Mouse (Mus musculus) kidney, adult 11 months (tissue): ENCODE results near the gene B4galt1.
A peak's percentile ranks its signal among the peaks of the same experiment; 100 is the strongest.

Source experiments
- DNase-seq: peaks from one replicate; pipeline ENCODE4 v3.0.0; 2022

Gene B4galt1

DNA sequence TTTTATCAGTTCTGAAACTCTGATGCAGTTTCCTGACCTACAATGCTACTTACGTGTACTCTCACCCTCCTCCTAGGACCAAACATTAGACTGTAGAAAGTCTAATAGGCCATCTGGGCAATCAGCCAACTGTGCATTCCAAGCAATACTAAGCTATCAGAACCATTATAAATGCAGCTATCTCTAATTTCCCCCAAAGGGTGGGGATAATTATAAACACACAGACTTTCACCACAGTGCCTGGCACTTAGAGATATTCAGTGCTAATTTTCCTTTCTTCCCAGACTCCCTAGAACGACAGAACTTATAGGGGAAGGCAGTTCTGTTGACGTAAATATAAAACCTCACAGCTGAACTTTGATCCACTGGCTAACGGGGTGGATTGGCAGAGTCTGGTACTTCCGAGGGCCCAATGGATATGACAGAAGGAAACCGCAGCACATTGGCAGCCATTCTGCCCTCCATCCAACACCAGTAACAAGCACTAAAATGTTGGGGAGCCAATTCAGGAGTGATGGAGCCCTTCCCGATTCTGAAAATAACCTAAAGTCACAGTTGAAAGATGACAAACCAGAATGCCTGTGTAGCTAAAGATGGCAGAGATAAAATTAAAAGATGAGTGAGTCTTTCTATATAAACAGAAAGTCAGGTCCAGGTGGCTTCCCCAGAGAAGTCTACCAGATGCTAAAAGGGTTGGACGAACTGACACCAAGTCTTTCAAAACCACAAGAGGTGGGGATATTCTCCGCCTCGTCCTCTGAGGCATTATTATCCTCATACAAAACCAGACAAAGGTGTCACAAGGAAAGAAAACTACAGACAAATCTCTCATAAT lies 16.1 kb downstream of the B4galt1 start:
- DNase-seq, result peak; percentile 55

DNA sequence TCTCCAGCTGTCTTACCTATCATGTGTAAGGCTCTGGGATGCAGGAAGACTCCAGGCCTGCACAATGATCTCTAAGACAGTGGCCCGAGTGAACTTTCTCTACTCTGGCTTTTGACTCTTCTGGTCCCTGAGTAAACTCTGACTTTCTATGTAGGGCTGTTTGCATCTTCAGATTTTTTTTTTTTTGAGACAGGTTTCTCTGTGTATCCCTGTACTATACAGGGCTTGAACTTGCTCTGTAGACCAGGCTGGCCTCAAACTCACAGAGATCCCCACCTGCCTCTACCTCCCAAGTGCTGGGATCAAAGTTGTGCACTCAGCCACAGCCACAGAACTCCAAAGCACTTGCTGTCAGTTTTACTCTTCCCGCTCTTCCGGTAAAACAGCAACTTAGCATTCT lies 16.8 kb downstream of the B4galt1 start:
- DNase-seq, result no peak

DNA sequence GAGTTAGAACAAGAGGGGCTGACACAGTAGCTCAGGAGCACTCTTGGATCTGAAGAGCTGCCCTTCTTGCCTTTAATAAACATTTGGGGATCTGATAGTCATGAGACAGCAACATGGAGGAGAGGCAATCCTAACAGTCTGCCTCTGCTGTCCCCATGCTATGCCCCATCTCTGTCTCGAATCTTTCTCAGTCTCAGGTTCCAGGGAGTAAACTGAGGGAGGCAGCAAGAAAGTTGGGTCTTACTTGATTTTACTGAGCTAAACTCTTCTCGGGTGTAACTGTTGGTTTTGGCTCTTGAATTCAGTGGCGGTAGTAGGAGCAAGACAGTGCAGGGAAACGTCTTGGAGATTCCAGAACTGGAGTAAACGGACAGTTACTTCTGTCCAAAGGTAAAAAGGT lies 18.9 kb downstream of the B4galt1 start:
- no peak for DNase-seq

DNA sequence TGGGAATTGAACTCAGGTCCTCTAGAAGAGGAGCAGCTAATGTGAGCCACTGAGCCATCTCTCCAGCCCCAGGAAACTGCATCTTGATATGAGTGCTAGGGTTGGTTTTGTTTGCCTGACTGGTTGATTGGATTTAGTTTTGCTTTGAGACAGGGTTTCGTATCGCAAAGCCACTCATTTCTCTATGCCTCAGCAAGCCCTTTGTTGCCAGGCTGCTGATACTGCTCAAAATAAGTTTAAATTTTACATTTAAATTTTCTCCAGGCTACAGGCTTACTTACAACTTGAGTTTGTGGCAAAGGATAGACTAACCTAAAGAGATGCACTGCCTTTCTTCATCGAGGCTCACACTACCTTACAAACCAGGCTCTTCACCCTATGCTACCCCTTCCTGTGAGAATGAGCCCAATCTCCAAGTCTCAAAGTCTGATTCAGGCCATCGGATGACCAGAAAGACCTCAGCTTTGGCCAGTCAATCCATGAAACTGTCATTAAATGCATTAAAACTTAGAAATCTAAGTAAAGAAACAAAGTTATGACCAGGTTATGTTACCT lies 19.5 kb downstream of the B4galt1 start:
- no peak for DNase-seq

DNA sequence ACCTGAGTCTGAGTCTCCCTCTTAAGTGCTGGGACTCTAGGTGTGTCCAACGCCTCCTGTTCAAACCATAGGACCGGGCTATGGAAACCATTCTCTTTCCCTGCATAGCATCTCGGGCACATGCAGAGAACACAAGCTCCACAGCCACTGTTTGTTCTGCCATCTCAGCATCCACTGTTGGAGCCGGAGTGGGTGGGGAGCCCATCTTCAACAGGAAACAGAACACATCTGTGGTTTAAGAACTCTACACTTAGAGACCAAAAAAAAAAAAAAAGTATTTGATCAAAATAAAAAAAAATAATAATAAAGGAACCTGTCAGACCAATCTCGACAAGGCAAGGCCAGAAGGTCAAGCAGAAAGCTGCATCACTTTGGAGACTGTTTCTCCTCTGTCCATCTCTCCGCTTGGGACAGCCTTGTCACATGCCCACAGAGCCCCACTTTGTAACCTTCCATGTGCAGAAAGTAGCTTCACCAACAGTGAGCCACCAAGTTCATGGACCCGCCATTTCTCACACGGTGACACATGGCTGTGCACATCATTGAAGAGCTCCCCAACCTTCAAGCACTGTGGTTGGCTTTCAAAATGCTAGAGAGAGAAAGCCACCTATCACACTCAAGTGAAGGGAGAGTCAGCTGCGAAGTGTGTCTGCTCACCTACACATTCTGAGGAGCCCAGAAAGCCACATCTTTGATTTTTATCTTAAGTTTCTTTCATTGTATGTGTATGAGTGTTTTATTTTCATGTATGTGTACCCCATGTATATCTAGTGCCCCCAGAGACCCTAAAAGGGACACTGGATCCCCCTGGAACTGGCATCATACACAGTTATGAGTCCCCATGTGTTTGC lies 20.2 kb downstream of the B4galt1 start:
- DNase-seq, result no peak

DNA sequence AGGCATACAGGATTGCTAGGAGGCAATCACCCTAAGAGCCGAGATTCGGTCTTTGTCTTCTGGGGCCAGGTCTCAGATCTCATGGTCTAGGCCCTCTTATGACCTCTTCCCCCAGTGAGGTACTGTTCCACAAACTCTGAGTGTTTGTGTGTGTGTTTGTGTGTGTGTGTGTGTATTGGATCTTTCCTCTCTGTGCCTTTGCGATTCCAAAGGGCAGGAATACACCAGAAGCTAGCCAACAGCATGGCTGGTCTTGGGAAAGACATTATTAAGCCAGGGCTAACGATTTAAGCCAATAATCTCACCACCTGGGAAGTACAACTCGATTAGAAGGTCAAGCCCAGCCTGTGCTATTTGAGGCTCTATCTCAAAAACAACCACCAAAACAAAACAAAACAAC lies 23.3 kb downstream of the B4galt1 start:
- no peak for DNase-seq

DNA sequence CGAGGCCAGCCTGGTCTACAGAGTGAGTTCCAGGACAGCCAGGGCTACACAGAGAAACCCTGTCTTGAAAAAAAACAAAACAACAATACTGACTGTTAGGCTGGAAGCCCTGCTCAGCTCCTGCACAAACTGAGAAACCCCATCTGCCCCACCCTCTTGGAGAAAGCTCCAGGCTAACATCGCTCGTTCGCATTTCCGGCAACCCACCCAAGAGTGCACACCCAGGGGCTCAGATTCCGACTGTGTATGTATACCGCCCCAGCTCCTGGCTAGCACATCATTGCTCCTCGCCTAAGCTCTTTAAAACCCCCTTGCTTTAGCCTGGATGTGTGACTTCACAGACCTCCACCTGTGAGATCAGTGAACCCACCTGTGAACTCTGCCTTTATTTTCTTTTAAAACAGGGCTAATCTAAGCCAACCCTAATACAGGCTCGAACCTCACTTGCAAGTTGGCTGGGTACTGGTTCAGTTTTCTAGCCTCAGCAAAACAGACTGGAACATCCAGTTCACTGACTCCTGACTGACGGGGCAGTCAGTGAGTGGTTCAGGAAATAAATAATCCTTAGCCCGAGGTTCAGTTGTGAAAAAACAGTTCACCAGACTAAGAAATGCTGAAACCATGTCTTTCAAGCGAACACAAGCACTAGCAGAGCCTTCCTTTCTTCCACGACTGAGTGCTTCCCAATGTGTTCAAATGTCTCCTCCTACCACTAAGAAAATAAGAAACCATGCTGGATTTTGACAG lies 24.0 kb downstream of the B4galt1 start:
- peak; percentile 47 for DNase-seq

DNA sequence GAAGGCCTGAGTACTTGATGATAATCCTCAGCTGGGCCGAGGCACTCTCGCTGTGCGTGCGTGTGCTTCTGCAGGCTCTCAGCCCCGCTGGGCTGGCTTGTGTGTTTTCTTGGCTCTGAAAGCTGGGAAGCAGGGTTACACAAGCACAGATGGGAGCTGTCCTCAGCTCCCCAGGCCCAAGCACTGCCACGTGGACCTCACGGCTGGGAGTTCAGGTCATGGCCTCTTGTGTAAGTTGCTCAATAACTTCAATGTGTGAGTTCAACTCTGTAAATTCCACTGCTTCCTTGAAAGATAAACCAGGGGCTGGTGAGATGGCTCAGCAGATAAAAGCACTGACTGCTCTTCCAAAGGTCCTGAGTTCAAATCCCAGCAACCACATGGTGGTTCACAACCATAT lies 24.9 kb downstream of the B4galt1 start:
- peak; percentile 90 for DNase-seq

DNA sequence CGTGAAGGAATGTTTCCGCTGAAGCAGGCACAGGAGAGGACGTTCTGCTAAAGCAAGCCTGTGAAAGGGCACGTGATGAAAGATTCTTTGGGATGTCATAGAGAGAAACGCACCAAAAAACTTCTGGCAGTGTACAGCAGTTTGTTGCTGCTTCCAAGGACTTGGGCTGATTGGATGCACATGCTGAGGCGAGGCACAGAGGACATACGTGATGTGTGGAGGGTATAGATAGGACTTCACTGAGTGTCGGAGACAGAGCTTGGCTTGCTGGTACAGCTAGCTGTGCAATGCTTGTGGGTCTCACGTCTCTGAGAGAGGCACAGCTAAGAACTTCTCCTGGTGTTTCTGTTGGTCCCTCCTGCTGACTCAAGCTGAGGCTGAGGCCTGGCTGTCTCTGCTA lies 25.9 kb downstream of the B4galt1 start:
- DNase-seq, result no peak

DNA sequence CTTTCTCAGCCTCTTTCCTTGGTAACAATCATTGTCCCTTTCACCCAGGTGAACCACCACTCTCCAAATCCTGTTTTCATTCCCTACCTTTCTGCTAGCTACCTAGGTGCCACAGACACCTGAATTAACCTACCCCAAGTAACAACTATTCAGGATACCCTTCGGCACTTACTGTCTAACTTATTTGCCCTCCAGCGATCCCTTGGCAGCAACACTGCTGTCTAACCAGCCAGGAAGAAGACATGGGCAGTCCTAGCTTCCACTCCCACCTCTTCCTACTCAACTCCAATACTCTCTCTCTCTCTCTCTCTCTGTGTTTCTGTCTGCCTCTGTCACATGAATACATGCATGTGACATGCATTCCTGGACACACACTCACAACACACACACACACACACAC lies 27.0 kb downstream of the B4galt1 start:
- DNase-seq, result no peak

DNA sequence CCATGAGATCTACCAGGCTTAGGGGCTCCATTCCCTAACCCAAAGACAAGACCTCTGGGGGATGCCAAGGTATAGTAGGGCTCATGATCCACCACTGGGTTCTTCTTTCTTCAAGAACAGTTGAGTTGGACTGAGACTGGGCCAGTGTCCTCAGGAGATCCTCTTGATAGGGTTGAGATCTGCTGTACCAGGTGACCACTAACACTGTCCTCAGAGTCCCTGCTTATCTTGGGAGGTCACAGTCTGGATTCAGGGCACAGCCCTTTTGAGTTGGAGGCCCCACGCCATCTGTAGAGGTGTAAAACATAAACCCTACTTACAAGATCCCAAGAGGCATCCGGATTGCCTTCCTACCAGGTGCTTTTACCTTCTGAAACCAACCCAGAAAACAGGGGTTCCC lies 27.8 kb downstream of the B4galt1 start:
- no peak for DNase-seq

DNA sequence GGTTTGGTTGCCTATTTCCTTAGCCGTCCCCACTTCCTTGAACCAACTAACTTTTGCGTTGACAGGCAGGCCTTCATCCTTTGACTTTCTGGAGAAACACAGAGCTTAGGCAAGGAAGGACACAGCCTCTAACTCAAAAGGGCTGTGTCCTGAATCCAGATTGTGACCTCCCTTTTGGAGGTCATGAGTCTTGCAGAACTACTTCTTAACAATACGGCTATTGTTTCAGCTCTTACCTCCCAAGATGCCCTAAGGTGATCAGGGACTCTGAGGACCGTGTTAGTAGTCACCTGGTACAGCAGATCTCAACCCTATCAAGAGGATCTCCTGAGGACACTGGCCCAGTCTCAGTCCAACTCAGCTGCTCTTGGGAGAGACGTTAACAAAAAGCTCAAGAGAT lies 28.7 kb downstream of the B4galt1 start:
- no peak for DNase-seq

DNA sequence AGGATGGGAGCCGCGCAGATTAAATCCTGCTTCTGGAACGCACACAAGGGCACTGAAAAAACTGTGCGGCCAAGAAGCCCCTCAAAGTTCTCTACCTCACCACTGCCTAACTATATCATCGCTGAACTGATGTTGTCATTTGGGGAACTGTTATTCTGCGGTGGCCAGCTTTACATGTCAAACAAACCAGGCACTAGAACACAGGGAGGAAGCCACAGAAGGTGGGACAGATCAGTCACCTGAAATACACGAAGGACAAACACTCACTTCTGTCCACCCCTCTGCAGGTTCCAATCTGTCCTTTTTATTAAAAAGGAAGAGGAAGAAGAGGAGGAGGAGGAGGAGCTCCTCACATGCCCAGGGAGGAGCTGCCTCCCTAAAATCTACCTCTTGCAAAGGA lies 29.3 kb downstream of the B4galt1 start:
- DNase-seq, result no peak

DNA sequence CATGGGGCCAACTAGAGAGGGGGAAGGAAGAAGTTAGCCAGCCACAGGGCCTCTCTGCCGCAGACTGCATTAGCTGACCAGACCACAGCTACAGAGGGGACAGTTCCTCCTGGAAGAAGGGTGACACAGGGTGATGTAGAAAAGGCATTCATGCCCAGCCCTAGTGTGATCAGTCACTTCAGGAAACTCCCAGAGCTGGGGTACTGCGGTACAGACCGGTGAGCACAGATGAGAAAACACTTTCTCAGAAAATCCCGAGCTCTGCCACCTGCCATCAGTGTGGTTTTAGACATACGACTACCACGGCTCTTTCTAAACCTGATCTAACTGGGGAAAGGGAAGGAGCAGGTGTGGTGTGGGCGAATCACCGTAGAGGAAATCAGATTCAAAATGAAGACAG lies 30.1 kb downstream of the B4galt1 start:
- DNase-seq, result no peak

DNA sequence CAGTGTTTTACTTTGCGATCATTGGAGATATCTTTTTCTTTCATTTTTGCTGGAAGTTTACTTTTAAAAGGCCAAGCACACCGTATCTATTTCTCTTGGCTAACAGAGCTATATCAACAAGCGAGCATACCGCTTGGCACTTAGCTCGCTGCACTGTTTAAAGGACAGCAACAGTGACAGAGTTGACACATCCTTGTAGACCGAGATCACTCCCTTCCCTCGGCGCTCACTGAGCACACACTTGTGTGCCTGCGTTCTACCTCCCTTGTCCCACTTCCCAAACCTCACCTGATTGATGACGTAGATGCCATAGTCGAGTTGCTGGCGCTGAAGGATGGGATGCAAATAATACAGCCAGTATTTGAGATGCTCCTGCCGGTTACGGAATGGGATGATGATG lies 30.7 kb downstream of the B4galt1 start:
- DNase-seq, result no peak

DNA sequence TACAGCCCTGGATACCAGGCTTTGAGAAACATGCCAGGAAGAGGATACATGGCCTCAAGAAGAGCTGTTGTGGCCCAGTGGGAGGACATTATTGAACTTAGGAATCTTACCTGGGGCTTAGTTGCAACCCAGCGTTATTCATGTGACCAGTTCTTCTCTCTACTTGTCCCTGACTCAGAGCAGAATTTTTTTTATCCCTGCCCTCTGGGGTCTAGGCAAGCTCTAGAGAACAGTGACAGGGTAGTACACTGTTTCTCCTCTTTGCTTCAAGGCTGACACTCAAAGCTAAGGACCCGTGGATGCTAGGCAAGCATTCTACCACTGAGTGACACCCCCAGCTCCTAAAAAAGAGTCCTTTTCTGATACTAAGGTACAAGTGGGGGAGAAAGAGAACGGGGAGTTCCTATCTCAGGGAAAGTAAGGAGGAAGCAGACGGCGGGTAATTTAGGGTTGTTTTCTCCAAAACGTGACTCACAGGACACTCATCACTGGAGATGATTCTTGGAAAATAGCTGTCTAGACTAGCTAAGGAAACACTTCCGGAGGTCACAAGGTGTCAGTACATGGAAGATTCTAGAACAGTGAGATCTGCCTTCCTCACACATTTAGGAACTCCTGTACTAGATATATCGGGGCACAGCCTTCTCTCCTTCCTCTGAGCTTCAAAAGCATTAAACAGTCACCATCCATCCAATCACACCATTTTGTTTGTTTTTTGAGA lies 32.3 kb downstream of the B4galt1 start:
- DNase-seq, result no peak

DNA sequence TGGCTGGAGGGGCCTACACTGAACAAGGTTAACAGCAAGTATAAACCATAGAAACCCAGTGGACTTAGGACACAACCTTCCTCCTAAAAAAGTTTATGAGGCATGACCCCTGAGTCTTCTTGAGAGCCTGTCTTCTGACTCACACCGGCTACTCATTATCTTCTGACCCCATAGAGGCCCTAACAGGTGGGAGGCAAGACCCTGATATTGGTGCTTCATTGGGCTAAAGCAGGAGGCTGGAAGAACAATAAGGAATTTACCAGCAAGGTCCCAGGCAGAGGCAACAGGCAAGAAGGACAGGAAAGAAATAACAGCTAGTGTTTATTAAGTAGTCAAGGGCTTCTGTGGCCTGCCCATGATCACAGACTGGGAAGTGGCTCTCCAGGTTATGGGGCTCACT lies 32.9 kb downstream of the B4galt1 start:
- DNase-seq, result no peak

DNA sequence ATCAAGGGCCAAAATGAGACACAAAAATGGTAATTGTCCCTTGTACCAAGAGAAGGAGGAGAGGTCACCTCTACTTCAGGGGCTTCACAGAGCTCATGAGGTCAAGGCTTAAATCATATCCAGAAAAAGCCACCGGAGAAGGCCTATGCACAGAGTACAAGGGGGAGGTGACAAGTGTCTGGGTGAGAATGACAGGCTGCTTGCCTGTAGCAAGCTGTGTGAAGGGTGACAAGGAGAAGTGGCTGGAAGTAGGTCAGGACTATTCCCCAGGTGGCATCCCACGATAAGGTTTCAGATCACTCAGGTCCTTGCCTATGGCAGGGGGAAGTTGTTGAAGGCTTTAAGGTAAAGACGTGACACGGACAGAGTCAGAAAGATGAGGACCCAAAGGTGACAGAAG lies 33.8 kb downstream of the B4galt1 start:
- DNase-seq, result no peak

DNA sequence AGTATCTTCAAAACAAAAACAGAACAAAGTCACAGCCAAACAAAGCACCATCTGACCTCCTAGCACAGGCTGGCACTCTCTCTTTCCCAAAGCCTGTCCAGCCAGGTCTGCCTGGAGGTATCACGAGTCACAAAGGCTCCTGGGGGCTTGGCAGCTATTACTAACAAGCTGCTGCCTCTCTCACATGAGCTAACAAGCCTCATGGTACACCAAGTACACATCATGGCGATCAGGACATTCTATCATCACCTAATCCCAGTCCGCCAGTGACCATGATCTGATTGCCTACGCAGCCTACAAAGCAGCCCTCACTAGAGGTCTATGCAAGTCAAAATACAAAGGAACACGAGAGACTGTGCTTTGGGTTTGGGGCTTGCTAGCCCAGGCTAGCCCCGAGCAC lies 34.7 kb downstream of the B4galt1 start:
- no peak for DNase-seq

DNA sequence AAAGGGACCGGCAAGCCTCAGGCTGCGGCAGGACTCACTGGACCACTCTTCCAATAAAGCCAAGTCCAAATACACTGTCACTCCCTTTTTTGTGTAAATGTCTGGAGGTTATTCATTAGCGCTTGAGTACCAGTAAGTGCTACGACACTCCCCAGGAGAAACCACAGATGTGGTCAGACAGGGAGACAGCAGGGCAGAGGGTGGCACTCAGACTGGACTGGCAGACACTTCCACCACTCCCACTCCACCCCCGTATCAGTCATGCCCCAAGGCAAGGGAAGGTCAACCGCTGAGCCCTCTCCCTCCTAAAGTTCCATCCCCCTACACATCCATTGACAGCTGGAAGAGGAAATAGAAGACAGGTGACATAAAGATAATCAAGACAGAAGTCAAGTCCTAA lies 35.4 kb downstream of the B4galt1 start:
- no peak for DNase-seq

DNA sequence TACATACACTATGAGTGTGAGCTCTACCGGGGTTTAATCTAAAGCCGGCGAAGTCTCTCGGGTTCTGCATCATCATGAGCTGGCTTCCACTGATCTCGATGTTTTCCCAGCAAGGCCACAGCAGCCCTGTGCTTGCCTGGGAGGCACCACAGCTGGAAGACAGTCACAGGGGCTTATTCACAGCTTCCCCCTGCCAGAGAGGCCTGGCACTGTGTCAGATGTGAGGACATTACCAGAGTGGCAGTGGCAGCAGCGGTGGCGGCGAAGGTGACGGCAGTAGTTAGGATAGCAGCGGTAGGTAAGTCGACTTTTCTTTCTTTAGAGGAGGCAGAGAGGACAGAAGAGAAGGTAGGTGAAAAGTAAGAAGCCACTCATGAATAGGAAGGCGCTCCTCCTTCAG lies 35.9 kb downstream of the B4galt1 start:
- DNase-seq, result no peak

DNA sequence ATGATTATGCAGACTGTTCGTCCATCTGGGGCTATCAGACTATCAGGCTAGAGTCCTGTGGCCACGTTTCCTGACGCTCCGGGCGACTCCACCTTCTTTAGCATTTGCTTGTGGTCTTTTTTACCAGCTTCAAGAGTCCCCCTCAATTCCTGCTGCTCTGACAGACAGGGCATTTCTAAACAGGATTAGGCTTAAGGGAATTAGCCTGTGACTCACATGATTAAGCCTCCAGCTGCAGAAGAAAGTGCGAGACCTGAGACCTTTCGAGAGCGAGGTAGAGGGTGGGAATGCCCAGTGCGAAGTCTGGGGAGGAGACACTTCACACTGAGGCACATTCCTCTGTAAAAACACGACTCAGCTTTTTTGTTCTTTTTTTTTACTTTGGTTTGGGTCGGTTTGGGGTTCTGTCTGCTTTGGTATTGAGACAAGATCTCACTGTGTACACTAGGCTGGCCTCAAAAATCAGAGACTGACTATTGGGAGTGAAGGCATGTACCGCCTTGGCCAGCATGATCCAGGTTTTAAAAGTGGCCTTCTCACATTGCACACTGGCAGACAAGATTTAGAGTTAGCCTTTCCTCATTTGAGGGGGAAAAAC lies 37.9 kb downstream of the B4galt1 start:
- DNase-seq, result no peak
